Mouse (Mus musculus) kidney, adult 11 months (tissue): ENCODE data around the gene Hist2h2aa1.
"Not testable (repeated sequence)": the region's sequence is repeated elsewhere in the genome, so short reads cannot be mapped to it uniquely, and the experiment has no call there.

ENCODE experiments used
- DNase-seq: peaks from one replicate; pipeline ENCODE4 v3.0.0; 2022

The Hist2h2aa1 gene

GRCm38 (mm10) chr3:96287334-96287733, 42.0 kb downstream of the Hist2h2aa1 start:
- DNase-seq = not testable (repeated sequence)

- DNase-seq = no peak
Measured at GRCm38 (mm10) chr3:96289201-96289600, 43.9 kb downstream of the Hist2h2aa1 start.

- not testable (repeated sequence) for DNase-seq
Measured at GRCm38 (mm10) chr3:96290727-96291126, 45.4 kb downstream of the Hist2h2aa1 start.

- no peak for DNase-seq
Measured at GRCm38 (mm10) chr3:96292641-96293040, 47.3 kb downstream of the Hist2h2aa1 start.

DNA sequence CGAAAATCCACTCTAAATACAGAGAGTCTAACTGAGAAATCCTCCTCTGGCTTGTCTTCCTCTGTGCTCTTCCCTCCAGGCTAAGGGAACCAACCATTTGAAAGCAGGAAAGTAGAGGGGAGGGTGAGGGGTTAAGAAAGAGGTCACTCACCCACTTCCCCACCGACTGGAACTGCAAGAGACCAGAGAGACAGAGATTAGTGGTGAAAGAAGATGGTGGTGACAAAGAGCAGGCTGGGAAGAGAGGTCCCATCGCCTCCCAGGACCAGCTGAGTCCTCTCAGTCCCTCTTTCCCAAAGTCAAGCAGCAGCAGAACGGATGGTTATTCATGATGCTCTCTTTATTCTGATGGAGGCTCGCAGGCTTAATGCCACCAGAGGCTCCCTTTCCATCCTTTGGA, 48.1 kb downstream of the Hist2h2aa1 start:
- DNase-seq = no peak

DNA sequence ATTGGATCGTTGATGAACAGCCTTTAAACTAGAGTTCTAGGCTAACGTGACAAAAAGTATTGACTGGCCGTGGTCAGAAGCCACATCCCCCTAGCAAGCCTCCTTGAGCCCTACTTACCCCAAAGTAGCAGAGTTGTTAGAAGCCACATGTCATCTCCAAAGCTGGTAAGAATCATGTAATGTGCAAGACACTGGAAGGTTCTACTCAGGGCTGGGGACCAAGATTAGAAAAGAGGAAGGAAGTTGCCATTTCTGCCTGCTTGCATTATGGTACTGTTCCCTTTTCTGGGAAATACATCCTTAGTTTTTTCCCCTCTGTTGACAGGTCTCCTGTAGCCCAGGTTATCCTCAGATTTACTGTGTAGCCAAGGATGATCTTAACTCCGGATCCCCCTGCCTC, 48.5 kb downstream of the Hist2h2aa1 start, which contains the start of gene Fcgr1:
Gene Fcgr1, minus strand, starts transcription at position 183 of the 400 bp plus-strand sequence.
- no peak for DNase-seq
